ENCODE assay signal across 8 mouse cellular contexts in the genomic region with DNA sequence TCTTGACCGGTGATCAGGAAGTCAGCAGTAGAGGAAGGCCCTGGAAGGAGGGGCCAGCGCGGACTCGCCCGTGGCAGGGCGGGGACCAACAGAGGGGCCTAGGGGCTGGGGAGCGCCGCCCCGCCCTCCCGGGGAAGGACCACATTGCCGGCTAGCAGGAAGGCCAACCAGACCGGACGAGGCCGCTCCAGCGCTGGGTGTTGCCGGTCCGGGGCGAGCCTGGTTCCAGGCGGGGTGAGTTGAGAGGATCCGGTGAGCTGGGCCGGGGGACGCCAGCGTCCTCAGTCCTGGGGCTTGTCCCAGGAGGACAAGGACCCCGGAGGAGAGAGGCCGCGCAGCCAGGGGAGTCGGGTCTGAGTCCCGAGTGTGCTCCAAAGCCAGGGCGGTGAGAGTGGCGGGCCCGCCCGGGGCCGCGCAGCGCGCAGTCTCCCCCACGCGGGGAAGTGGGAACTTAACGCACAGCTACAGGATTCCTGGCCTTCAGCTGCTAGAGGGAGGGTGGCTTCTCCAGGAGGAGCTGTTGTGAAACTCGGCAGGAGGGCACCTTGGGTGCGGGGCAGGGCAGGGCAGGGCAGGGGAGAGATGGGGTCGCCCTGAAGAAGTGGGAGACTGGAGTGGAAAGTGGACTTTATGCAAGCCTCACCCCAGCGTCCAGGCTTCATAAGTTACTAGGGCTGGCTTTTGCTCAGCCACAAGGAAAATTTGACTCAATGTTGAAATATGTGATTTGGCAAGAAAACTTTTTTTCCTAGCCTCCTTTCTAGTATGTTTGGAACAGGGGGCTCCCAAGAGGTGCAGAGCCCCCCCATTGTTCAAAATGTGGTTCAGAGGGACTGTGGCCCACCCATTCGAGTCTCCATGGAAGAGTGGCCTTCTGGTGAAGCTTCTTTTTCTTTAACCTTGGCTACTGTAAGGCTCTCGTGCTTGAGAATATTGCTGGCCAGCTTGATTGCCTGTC. TPM values are rescaled to one million over a fixed set of nuclear protein-coding genes. Genes with fewer than 3 reads are reported as not detected.
A peak's percentile ranks its signal among the peaks of the same experiment; 100 is the strongest.
DNase-seq lines count a peak whose midpoint lies in the region; ATAC-seq lines count a peak whose summit lies in the region.

No protein-coding gene starts in this region.

- peak; percentile 9 for ATAC-seq in inflammation-experienced regulatory T-cells, adult 6 months
- peak; percentile 95 for ATAC-seq in limb, embryonic 11.5 days (ENCODE audit: insufficient number of reproducible peaks, low FRiP score, low TSS enrichment, low read depth)
- ATAC-seq in midbrain, embryonic 12.5 days (ENCODE audit: low FRiP score, low read depth), result peak; percentile 94

- H3K4me3 ChIP-seq in limb, embryonic 11.5 days (ENCODE audit: low read depth, low read length), result peak overlapping the region; percentile 77
- peak overlapping the region; percentile 67 for H3K4me3 ChIP-seq in midbrain, embryonic 12.5 days

- no peaks in the 10 kb centered on the region for H3K9me3 ChIP-seq in limb, embryonic 11.5 days (ENCODE audit: control insufficient read depth, low read length)
- no peaks in the 10 kb centered on the region for H3K9me3 ChIP-seq in midbrain, embryonic 12.5 days

- 0 out of 2 replicates have a peak, but pooled peaks cover 6% of the 10 kb centered on the region for H3K4me1 ChIP-seq in limb, embryonic 11.5 days (ENCODE audit: control insufficient read depth, insufficient read depth, low read length)
- peaks cover 24% of the 10 kb centered on the region for H3K4me1 ChIP-seq in midbrain, embryonic 12.5 days

- H3K36me3 ChIP-seq in limb, embryonic 11.5 days (ENCODE audit: control insufficient read depth, insufficient read depth, low read length), result no peaks in the 10 kb centered on the region
- H3K36me3 ChIP-seq in midbrain, embryonic 12.5 days, result peaks cover 15% of the 10 kb centered on the region

- peak overlapping the region; percentile 93 for H3K9ac ChIP-seq in limb, embryonic 11.5 days (ENCODE audit: low read length)
- H3K9ac ChIP-seq in midbrain, embryonic 12.5 days (replicated peaks), result peak overlapping the region; percentile 89

- 2% methylated on average over 45 of the region's 45 CpGs for WGBS in limb, embryonic 11.5 days
- 3% methylated on average over 45 of the region's 45 CpGs for WGBS in midbrain, embryonic 12.5 days

- peak overlapping the region; percentile 83 for H3K27ac ChIP-seq in limb, embryonic 11.5 days (replicated peaks; ENCODE audit: low read depth, low read length)
- peak overlapping the region; percentile 71 for H3K27ac ChIP-seq in midbrain, embryonic 12.5 days (replicated peaks)

- no peaks in the 10 kb centered on the region for H3K27me3 ChIP-seq in limb, embryonic 11.5 days (ENCODE audit: control insufficient read depth, insufficient read depth, low read length)
- no peaks in the 10 kb centered on the region for H3K27me3 ChIP-seq in midbrain, embryonic 12.5 days

- H3K4me2 ChIP-seq in limb, embryonic 11.5 days (ENCODE audit: low read depth, severe bottlenecking), result peak overlapping the region; percentile 75
- peak overlapping the region; percentile 84 for H3K4me2 ChIP-seq in midbrain, embryonic 12.5 days (replicated peaks)

- peak; percentile 94 for DNase-seq in adrenal gland, postnatal 10 days
- DNase-seq in embryo, embryonic 11 days, result peak; percentile 90
- DNase-seq in gastrocnemius, postnatal 25 days, result peak; percentile 92
- peak; percentile 91 for DNase-seq in limb, embryonic 11.5 days (ENCODE audit: low spot score)
- peak; percentile 60 for DNase-seq in right cerebral cortex, postnatal 4 days
- DNase-seq in yolk sac, embryonic 10.5 days (ENCODE audit: low spot score), result peak; percentile 92

RNA-seq across cellular contexts. Expression of a gene that starts 6.7 kb away (rescaled TPM):
- 100 to 1,000 TPM in 1 of 2 experiments, 10 to 100 TPM in 1; 87.9 to 101 TPM for total RNA-seq in adrenal gland, postnatal 10 days (2021)
- 10 to 100 TPM; 33.7 to 33.9 TPM for total RNA-seq in gastrocnemius, postnatal 25 days (2021)
- 10 to 100 TPM; 62.3 to 88.6 (median 70.5) TPM for polyA plus RNA-seq in inflammation-experienced regulatory T-cells, adult 6 months (2017; shearing (Covaris generic))
- 33.8 and 41.1 TPM in 2 replicates for polyA plus RNA-seq in limb, embryonic 11.5 days (2014; fragmentation: Nextera tagmentation; extraction: Ambion mirVana)
- polyA plus RNA-seq in midbrain, embryonic 12.5 days (2016; fragmentation: Nextera tagmentation; extraction: Ambion mirVana), result 33.5 and 39.0 TPM in 2 replicates

RNA-seq across cellular contexts. Expression of a gene that starts 27.4 kb away (rescaled TPM):
- not detected for total RNA-seq in adrenal gland, postnatal 10 days (2021)
- total RNA-seq in gastrocnemius, postnatal 25 days (2021), result under 1 TPM in 1 of 2 experiments, not detected in 1; 0.08 TPM
- not detected for polyA plus RNA-seq in inflammation-experienced regulatory T-cells, adult 6 months (2017; shearing (Covaris generic))
- polyA plus RNA-seq in limb, embryonic 11.5 days (2014; fragmentation: Nextera tagmentation; extraction: Ambion mirVana), result 0.06 TPM in 1 of 2 replicates, not detected in the other
- 0.06 TPM in 1 of 2 replicates, not detected in the other for polyA plus RNA-seq in midbrain, embryonic 12.5 days (2016; fragmentation: Nextera tagmentation; extraction: Ambion mirVana)

RNA-seq across cellular contexts. Expression of a gene that starts 34.4 kb away (rescaled TPM):
- not detected for total RNA-seq in adrenal gland, postnatal 10 days (2021)
- not detected for total RNA-seq in gastrocnemius, postnatal 25 days (2021)
- not detected for polyA plus RNA-seq in inflammation-experienced regulatory T-cells, adult 6 months (2017; shearing (Covaris generic))
- polyA plus RNA-seq in limb, embryonic 11.5 days (2014; fragmentation: Nextera tagmentation; extraction: Ambion mirVana), result not detected in 2 replicates
- 0.06 TPM in 1 of 2 replicates, not detected in the other for polyA plus RNA-seq in midbrain, embryonic 12.5 days (2016; fragmentation: Nextera tagmentation; extraction: Ambion mirVana)

RNA-seq across cellular contexts. Expression of a gene that starts 47.6 kb away (rescaled TPM):
- total RNA-seq in adrenal gland, postnatal 10 days (2021), result 10 to 100 TPM; 29.8 to 38.1 TPM
- total RNA-seq in gastrocnemius, postnatal 25 days (2021), result 10 to 100 TPM; 20.3 to 22.8 TPM
- polyA plus RNA-seq in inflammation-experienced regulatory T-cells, adult 6 months (2017; shearing (Covaris generic)), result 10 to 100 TPM; 43.8 to 49.9 (median 49.6) TPM
- 54.1 and 58.0 TPM in 2 replicates for polyA plus RNA-seq in limb, embryonic 11.5 days (2014; fragmentation: Nextera tagmentation; extraction: Ambion mirVana)
- polyA plus RNA-seq in midbrain, embryonic 12.5 days (2016; fragmentation: Nextera tagmentation; extraction: Ambion mirVana), result 60.8 and 63.3 TPM in 2 replicates

RNA-seq across cellular contexts. Expression of a gene that starts 53.8 kb away (rescaled TPM):
- total RNA-seq in adrenal gland, postnatal 10 days (2021), result not detected
- not detected for total RNA-seq in gastrocnemius, postnatal 25 days (2021)
- not detected for polyA plus RNA-seq in inflammation-experienced regulatory T-cells, adult 6 months (2017; shearing (Covaris generic))
- polyA plus RNA-seq in limb, embryonic 11.5 days (2014; fragmentation: Nextera tagmentation; extraction: Ambion mirVana), result not detected in 2 replicates
- not detected in 2 replicates for polyA plus RNA-seq in midbrain, embryonic 12.5 days (2016; fragmentation: Nextera tagmentation; extraction: Ambion mirVana)

Comparison
In these comparisons a context has a peak if more than half of its experiments do, and no peak if none do; other contexts are left out.
1. Peak in every context shown above with its lines: DNase-seq, ATAC-seq, H3K4me3 ChIP-seq and H3K27ac ChIP-seq.
2. ATAC-seq: peak in every context shown above with its lines; median percentile 95 in limb, embryonic 11.5 days; 94 in midbrain, embryonic 12.5 days; 9 in inflammation-experienced regulatory T-cells, adult 6 months.